Mouse (Mus musculus) urinary bladder, postnatal 10 days (tissue): ENCODE data around the gene Naa40.

ENCODE experiments used
- DNase-seq: peaks from one replicate; pipeline ENCODE4 v3.0.0; 2022; ENCODE audit warnings: low spot score

The Naa40 gene

DNA sequence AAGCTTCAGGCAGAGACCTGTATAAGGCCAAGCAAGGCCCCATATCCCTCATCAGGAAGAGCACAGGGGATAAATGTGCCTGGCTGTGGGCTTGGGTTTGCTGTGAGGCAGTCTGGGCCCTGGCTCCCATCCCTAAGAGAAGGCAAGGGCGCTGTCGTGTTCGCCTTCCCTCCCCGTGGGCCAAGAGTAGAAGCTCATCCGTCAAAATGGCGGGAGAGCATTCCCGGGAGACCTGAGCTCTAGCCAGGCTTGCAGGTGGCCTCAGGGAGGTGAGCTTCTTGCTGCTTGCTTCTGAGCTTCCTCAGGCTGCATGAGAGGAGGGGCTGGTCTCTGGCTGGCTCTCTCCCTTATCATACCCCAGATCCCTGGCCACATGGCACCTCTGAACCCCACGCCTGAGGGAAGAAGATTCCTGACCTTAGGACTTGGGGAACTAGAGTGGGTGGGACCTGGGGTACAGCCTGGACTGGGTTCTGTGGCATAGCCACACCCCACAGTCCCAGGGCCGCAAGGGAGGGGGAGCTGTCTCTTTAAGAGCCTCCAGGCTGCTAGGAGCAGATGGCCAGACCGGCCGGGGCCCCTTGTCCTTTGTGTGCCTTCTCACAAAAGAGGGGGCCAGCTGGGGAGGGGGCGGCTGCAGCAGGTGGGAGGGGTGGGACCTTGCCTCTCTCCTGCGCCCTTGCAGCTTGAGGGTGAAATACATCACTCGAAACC lies 24.7 kb upstream of the Naa40 start:
- no peak for DNase-seq

DNA sequence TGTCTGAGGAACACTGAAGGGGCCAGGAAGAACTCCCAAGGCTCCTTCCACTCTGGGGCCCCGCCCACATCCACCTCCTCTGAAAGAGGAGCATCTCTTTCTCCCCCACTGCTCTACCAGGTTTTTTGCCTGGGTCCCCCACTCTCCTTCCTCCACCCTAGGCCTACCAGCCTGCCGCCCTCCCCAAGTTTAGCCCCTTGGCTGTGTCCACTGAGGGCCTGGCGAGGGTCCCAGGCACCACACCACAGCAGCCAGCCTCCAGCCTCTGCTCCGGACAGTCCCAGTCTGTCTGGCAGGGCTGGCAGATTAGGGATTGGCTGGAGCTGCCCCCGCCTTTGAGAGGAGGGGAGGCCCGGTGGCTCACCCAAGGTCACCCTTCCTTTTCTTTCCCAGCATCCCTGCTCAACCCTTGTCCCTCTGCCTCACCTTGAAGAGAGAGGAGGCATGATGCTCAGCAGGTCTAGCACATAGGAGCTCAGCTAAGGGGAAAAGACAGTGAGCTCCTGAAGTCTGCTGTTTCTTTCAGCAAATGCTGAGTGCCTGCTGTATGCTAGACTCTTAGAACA lies 23.9 kb upstream of the Naa40 start:
- no peak for DNase-seq

DNA sequence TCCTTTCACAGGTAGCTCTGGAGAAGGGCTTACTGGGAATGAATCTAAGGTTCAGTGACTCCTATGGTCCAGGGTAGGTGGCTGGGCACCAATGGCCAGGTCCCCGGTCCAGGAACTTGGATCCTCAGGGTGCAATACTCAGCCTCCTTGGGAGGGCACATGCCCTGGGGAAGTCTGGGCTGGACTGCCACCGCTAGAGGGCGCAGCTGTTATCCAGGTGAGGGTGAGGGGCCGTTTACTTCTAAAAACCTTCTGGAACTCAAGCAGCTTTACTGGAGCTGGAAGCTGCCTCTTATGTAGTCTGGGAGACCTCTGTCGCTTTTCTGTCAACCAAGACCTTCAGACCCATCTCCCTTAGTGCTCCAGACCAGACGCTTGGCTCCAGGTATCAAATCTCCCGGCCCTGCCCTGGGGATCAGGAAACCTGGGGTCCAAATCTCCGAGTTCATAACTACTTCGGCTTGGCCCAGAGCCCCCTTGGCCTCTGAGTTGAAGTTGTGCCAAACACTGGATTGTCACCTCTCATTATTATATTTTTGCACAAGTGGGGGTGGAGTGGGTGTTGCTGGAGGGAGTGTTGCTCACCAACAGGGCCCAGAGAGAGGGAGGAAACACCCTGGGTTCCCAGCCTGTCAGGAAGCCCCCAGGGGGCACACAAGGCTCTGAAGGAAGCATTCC lies 23.2 kb upstream of the Naa40 start:
- DNase-seq, result peak; percentile 66

DNA sequence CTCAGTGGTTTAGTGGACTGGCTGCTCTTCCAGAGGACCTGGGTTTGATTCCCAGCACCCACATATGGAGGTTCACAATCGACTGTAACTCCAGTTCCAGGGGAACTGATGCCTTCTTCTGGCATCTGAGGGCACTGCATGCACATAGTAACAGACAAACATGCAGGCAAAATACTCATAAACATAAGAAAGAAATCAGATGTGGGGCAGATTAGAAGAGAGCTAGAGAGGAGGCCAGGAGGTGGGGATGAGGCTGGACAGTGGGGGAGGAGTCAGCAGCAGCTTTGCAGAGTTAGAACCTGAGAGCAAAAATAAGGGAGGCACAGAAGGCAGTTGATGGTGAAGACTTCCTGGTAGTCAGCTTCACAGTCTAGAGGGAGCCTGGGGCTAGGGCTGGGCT lies 21.6 kb upstream of the Naa40 start:
- no peak for DNase-seq

DNA sequence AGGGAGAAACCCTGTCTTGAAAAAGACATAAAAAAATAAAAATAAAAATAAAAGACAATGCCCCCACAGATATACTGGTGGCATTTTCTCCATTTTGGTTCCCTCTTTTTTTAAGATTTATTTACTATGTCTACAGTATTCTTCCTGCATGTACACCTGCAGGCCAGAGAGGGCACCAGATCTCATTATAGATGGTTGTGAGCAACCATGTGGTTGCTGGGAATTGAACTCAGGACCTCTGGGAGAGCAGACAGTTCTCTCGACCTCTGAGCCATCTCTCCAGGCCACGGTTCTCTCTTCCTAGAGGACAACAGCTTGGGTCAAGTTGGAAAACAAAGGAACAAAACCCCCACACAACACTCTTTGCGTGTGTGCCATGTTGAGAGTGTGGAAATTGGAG lies 21.0 kb upstream of the Naa40 start:
- DNase-seq, result no peak

DNA sequence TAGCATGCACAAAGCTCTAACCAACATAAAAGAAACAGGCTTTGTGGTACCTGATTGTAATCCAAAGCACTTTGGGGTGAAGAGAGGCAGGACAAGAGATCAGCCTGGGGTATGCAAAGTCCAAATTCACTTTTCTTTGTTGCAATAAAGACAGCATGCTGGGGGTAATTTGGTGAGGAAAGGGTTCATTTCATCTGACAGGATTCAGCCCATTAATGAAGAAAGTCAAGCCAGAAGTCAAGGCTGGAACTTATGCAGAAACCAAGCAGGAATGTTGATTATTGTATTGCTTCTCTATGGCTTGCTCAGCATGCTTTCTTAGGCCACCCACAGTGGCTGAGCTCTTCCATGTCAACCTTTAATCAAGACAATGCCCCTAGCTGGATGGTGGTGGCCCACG lies 20.5 kb upstream of the Naa40 start:
- DNase-seq, result no peak

DNA sequence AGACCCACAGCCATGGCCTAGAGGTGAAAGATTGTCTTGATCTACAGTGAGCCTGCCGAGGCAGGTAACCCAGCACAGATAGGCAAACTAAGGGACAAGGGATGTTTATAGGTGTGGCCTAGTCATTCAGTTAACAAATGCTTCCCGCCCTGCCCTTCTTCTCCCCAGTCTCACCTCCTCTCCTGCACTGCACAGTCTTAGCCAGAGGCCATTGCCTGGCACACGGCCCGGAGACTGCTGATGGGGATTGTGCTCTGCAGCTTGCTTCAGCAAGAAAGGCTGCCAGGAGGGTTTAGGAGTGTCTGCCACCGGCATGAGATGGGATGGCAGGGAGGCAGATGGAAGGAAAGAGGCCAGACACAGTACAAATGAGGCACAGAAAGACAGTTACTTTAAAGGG lies 16.9 kb upstream of the Naa40 start:
- DNase-seq, result no peak

DNA sequence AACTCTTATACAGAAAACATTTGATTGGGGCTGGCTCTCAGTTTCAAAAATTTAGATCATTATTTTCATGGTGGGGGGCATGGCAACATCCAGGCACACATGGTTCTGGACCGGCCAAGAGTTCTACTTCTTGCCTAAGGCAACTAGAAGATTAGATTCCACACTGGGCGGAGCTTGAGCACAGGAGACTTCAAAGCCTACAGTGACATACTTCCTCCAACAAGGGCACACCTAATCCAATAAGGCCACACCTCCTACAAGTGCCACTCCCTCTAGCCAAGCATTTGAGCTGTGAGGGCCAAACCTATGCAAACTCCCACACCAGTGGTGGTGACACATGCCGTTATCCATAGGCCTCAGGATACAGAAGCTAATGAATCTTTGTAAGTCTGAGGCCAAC lies 5.0 kb upstream of the Naa40 start:
- no peak for DNase-seq

DNA sequence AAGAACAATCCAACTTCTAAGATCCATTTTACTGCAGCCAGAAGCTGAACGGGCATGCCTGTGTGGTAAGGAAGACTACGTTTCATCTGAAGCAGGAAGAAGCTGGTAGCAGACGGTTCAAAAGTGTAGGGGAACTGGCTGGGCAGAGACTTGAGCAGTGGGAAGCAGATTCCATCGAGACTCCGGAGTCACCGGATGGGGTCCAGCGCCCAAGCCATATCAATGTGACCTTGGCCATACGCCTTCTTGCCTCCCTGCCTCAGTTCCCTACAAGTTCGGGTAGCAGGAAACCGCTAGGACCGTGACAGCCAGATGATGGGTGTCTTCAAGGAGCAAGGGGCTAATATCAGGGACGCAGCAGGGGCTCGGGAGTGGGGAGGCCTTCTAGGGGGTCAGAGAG lies 692 bp downstream of the Naa40 start:
- DNase-seq, result no peak

DNA sequence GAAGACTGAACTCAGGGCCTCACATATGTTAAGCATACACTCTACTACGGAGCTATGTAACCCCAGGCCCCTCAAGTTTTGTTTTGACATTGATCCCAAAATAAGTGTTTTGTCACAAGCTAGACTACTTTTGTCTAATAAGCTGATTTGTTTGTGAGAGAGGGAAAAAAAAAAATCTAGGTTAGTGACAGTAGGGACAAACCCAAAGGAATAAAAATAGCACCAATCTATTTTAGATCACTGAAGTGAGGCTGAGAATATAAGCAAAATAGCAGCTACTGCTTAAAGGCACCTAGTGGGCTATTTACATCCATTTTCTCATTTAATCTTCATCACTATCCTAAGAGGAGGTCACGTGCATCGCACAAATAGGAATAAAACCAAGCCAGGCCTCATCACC lies 1.4 kb downstream of the Naa40 start:
- no peak for DNase-seq

DNA sequence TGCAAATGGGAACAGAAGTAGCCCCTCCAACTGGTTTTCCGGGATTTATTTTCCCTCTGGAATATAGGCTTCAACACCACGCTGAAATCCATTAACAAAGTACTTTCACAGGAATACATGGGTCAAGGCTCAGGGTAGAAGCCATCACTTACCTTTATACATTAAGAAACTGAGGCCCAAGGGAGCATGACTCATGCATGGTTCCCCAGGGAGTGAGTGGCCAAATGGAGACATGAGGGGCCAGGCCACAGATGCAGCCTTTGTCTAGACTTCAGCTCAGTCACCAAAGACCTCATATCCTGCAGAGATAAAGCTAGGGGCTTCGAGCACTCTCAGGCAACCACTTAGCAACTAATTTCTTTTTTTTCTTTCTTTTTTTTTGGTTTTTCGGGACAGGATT lies 4.2 kb downstream of the Naa40 start:
- no peak for DNase-seq

DNA sequence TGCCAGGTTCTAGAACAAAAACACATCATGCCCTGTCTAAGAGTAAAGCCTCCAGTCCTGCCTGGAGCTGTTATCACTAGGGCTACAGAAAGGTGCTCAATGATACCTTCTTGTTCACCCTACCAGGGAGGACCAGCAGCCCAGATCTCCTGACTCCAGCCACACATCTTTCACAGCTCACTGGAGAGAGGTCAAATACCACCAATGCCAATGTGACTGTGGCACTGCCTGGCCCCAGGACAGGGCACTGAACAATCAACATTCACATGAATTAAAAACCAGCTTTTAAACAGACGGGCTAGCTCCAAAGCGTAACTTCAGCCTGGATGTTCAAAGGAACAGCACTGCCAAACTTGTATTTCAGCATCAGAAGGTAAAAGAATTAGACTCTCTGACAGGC lies 5.0 kb downstream of the Naa40 start:
- no peak for DNase-seq

DNA sequence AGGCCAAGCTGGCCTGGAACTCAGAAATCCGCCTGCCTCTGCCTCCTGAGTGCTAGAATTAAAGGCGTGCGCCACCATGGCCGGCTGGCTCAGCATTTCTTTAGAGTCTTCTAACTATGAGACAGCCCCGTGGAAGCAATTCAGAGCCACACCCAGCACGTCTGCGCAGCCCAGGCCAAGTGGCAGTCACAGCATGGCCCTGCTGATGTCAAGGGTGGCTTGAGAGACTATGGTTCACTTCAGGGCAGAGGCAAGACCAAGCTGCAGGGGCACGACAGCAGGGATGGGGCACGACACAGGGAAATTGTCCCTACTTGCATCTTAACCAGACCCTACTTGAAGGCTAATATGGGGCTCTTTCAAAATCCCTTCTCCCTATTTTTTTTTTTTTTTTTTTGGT lies 5.5 kb downstream of the Naa40 start:
- DNase-seq, result no peak

DNA sequence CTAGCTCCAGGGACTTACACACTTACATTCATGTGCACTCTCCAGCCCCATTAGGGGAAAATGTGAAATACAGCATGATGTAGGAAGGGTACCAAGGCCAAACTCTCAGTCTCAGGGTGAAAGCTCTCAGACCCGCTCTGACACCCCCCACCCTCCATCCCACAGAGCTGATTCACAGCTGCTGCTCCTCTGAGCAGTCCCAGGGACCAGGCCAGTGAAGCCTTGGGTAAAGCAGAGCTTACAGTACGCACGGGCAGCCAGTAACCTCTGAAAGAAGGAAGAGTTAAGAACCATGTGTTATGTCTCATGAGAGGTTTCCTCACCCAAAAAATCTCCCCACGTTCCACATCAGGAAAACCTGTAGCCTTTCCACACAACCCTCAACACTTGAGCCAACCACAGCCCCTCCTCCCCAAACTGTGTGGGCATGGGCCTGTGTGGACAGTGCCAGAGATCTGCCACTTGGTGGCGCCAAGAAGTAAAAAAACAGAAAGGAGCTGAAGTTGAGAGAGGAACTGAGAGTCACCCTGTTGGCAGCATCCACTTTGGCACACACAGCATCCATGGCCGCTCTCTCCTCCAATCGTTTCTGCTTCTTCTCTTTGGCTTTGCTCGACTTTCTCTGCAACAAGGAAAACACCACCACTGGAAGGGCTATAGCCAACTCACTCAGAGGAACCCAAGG lies 6.3 kb downstream of the Naa40 start:
- DNase-seq, result peak; percentile 39

DNA sequence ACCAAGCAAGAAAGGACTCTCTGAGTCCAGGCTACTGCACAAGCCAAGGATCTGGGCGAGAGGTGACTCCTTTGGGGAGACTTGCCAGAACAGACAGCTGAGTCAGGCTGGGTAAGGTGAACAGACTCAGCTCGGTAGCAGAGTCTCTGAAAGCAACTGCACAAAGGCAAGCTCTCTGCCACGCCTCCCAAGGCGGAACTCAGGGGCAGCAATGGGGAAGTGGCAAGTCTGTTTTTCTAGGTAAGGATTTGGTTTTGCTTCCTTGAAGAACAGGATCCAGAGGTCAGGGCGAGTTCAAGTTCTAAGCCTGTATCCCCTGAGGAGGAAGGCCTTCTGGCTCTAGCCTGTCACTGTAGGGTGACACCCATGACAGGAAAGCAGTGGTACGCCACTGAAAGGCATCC lies 14.5 kb downstream of the Naa40 start:
- no peak for DNase-seq

DNA sequence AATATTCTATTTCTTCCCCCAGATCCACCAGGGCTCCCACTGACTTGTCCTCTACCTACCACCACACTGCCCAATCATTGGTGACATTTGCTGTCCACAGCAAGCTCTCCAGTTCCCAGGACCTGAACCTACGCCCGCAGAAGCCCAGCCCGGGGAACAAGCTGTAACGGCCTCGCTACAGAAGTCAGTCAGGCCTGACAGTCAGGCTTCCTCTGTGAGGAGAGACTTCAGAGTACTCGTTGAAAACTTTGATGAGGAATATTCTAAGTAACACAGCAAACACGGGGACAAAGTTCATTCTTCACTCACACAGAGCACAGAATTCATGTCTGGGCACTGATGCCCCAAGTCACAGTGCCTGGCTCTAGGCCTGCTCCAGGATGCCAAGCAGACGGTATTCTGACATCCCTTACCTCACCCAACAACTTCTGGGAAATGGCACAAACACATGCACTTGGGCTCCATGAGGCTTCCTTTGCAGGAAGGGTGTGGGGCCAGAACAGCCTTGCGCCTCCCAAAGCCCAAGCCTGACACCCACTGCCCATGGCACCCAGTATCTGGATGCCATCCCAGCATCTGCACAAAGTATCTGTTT lies 15.8 kb downstream of the Naa40 start:
- DNase-seq, result no peak

DNA sequence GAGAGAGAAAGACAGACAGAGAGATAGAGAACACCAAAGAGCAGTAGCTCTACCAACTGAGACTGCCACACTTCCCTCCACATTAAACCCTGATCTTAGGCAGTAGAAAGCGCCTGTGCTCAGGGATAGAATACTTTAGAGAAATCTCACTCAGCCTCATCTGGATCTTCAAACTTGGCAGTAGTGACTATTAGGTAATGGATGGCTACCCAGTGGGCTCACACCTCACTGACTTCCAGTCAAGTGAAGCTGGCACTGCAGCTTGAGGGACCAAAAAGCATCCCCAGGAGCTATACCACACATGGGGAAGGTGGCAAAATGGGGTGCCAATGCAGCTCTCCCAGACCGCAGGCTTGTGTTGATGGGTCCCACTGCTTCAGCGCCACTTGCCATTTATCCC lies 16.7 kb downstream of the Naa40 start:
- no peak for DNase-seq

DNA sequence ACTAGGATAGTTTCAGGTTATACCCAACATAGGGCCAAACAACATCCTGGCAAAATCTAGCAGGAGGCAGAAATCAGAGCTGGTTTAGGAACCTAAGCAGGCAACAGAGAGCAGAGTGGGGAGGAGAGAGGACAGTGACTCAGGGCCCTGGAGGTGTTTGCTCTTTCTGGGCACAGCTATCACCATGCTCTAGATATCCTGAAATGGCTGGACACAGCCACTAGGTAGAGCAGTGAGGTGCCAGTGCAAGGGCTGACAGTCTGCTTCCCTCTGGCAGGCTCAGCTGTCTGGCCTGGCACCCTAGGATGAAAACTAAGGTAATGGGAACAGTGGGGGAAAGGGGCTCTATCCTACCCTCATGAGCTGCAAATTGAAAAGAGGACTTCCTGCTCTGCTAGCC lies 17.5 kb downstream of the Naa40 start:
- DNase-seq, result no peak

DNA sequence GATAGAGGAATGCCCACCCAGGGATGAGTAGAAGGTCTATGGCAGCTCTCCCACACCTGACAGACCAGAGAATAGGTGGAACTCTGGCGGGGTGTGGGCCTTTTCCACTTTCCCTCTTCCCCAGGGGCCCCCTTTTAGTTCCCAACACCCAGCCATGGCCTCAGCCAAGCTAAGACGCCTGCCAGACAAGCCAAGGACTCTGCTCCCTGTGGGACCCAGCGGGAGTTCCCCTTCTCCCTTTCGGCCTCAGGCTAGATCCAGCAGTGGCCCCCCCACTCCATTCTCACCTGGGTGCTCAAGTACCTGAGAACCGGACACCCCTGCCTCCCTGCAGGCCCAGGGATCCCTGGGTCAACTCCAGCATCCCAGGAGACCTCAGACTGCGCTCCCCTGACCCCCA lies 18.8 kb downstream of the Naa40 start:
- DNase-seq, result no peak

DNA sequence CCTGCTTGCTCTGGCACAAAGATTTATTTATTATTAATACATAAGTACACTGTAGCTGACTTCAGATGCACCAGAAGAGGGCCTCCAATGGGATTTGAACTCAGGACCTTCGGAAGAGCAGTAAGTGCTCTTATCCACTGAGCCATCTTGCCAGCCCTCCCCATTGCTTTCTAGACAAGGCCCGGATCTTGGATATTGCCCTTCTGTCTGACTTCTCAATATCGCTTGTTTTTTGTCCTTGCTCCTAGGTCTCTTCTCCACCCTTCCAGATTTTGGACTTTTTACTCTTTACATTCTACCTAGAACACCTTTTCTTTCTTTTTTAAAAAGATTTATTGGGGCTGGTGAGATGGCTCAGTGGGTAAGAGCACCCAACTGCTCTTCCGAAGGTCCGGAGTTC lies 22.2 kb downstream of the Naa40 start:
- no peak for DNase-seq

DNA sequence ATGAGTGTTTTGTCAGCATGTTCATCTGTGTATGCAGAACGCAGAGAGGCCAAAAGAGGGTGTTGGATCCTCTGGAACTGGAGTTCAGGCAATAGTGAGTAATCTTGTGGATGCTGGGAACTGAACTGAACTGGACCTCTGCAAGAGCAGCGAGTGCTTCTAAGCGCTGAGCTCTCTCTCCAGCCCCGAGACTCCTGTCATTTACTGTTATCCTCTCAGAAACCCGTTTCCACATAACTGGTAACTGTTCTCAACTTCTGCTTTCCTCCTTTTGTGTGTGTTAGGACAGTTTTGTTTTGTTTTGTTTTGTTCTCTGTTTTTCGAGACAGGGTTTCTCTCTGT lies 23.1 kb downstream of the Naa40 start:
- no peak for DNase-seq

DNA sequence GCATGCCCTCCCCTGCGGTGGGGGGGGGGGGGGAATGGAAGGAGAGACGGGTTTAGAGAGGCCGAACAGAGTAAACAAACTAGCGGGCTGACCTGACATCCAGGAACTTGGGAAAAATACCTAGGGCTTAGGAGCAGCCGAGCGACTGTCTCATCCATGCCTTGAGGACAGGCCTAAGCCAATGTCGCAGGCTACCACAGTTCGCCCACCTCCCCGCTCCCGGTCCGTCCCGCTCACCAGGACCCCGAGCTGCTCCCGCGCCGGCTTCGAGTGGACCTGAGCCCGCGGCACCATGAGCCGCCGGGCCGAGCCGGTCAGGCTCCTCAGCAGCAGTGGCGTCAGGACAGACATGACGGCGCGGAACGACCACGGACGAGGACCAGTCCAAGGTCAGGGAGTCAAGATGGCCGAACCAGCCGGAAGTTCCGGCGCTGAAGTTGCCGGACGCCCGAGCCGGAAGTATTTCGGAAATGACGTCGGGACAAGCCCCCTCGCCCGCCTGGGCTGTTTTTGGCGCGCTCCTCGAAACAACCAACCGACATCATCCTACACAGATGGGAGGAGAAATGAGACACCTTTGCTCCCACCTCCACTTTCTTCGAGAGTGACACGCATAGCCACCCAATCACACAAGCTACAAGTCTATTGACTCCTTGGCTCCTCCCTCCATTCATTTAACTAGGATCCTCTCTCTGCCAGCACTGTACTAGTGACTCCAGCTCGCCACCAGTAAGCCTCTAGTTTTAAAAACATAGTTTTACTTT lies 23.6 kb downstream of the Naa40 start, which contains the start of gene Cox8a:
Gene Cox8a (minus strand): TSS at position 455 of the 764 bp plus-strand sequence.
- DNase-seq, result peak; percentile 88
